Mouse (Mus musculus) frontal cortex, postnatal 14 days (tissue): Measurements from ENCODE around the gene Inhbb.
A peak's percentile ranks its signal among the peaks of the same experiment; 100 is the strongest.

Source experiments
- DNase-seq, 2 experiments: peaks; one replicate each; pipeline ENCODE4 v3.0.0; 2022; ENCODE audit warnings: low spot score in 2 of 2

Gene Inhbb

DNA sequence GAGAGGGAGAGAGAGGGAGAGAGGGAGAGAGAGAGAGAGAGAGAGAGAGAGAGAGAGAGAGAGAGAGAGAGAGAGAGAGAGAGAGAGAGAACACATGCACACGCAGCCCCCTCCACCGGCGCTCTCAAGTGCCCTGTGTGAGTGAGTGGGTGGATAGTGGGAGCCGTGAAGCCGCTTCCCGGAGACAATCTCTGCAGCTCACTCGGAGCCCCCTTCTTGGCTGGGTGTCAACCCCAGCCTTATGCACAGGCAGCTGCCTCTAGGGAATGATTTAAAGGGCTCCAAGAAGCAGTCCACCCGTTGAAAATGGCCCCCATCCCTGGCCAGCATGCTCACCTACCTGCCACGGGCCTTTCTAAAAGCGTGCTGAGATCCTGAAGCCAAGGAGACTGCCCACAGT is 38.1 kb downstream of the Inhbb start:
- peak; percentile 54 to 68 for DNase-seq

DNA sequence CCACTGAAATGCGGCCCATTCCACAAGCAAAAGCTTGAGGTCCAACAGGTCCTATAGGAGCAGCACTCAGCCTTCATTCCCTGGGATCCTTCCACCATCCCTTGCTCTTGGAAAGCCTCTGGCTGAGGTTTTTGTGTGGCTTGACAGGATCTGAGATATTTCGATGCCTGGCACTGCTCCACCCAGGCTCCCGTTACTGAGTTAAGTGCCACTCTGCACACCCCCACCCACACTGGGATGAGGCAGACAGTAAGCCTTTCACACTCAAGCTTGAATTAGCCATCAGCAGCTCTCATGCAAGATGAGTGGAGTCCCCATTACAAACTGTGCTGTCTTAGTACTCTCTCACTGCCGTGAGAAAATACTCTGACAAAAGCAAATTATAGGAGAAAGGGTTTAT is 41.4 kb downstream of the Inhbb start:
- DNase-seq = peak; percentile 58 to 63

DNA sequence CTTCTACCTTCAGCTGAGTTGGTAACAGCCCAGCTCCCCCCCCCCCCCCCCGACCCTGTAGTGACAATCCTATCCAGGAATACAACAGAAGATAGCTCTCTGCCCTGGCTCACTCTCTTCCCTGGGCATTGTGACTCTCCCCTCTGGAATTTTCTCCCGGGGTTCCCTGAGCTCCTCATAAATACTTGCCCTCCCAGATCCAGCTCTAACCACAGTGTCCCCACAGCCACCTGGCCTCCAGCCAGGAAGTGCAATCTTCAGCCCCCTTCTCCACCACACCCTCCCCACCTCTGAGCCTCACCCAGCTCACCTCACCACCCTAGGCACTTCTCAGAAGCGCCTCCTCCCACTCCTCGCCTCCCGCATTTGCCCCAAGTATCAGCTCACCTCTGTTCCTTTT is 46.7 kb downstream of the Inhbb start:
- DNase-seq = no peak

DNA sequence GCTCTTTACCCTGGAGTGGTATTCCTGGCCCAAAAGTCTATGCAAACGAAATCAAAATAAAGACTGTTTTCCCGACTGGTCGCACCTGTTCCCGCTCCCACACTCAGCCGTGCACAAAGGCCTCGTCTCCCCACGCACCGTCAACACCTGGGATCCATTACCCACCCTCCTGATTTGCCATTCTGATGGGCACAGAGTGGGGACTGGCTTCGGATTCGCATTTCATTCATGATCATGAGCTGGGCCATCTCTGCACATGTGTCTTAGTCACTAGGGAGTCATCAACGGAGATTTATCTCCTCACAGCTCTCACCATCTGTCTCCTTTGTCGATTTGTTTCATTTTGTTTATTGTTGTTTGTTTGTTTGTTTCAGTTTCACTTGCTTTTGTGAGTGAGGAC is 54.5 kb downstream of the Inhbb start:
- no peak for DNase-seq

DNA sequence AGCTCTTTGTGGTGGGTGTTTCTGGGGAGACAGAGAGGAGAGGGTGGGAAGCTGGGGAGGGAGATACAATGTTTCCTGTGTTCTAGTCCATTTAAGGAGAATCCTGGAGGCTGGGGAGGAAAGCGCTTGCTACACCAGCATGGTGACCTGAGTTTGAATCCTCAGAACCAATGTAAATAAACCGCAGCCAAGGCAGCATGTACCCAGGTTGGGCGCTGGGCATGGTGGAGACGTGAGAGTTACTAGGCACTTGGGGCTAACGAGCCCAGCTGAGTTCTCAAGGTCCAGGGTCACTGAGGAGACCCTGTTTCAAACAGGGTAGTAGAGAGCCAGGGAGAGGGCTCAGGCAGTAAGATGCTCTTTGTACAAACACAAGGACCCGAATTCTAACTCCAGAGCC is 55.7 kb downstream of the Inhbb start:
- no peak for DNase-seq
